Mouse (Mus musculus) cerebellum, adult 2 months (tissue): Measurements from ENCODE around the gene Slc7a14. TPM values are rescaled to one million over a fixed set of nuclear protein-coding genes. Genes with fewer than 3 reads are reported as not detected.

ENCODE experiments used
- DNase-seq, 2 experiments: peaks; one replicate each; pipeline ENCODE4 v3.0.0; 2021
- H3K27ac ChIP-seq: fragments of 200-500 bp; 2 replicates; pipeline ENCODE4 v1.5.1; 2012; ENCODE audit warnings: low read length, control low read depth, inconsistent platforms; ENCODE audit not compliant: insufficient read depth
- H3K27me3 ChIP-seq: fragments of 200-500 bp; 2 replicates; pipeline ENCODE4 v1.6.1; 2012; ENCODE audit warnings: inconsistent platforms, mild to moderate bottlenecking, low read length, moderate library complexity; ENCODE audit not compliant: control insufficient read depth, insufficient read depth
- H3K4me1 ChIP-seq: fragments of 200-500 bp; 2 replicates; pipeline ENCODE4 v1.6.1; 2011; ENCODE audit warnings: low read length; ENCODE audit not compliant: control insufficient read depth, insufficient read depth
- H3K4me3 ChIP-seq: fragments of 200-500 bp; replicated peaks from 2 replicates; pipeline ENCODE3; 2011; ENCODE audit warnings: mild to moderate bottlenecking, low read depth, low read length, control low read depth; ENCODE audit not compliant: insufficient read depth
- CTCF ChIP-seq: fragments of 200-500 bp; IDR thresholded peaks from 2 replicates; pipeline ENCODE4 v1.5.1; 2011; ENCODE audit warnings: low read depth, mild to moderate bottlenecking, control low read depth, low read length, moderate library complexity, borderline replicate concordance; ENCODE audit not compliant: insufficient read depth
- POLR2A ChIP-seq: fragments of 200-500 bp; IDR thresholded peaks from 2 replicates; pipeline ENCODE4 v1.6.1; 2011; ENCODE audit warnings: low read length, control low read depth, borderline replicate concordance; ENCODE audit not compliant: insufficient read depth
- WGBS: fragments of 180-500 bp; shearing (Covaris S2); methylation state at CpG from one replicate; pipeline ENCODE4 v1.1.7; 2018; 5-methylcytosine and 5-hydroxymethylcytosine counted together
- polyA plus RNA-seq: library from polyadenylated mRNA; depleted of rRNA; stranded (reverse); fragments of >200 nt; gene quantifications from 2 replicates; pipeline ENCODE4 v1.2.3, GENCODE M21; 2012

Gene Slc7a14
- polyA plus RNA-seq, 1 experiment: 30.0 TPM

- peaks cover 5% of the 10 kb centered on the region for H3K4me1 ChIP-seq
- no peak overlapping the region for H3K4me3 ChIP-seq
- H3K27me3 ChIP-seq: no peaks in the 10 kb centered on the region
- peak in 1 of 2 experiments; percentile 16 for DNase-seq
- TF ChIP-seq POLR2A (no peak), CTCF (no peak)
- 33% methylated on average over 10 of the region's 10 CpGs for WGBS
- H3K27ac ChIP-seq: no peak overlapping the region
Observed at GRCm38 (mm10) chr3:31191402-31191801, 118.8 kb downstream of the Slc7a14 start.

DNA sequence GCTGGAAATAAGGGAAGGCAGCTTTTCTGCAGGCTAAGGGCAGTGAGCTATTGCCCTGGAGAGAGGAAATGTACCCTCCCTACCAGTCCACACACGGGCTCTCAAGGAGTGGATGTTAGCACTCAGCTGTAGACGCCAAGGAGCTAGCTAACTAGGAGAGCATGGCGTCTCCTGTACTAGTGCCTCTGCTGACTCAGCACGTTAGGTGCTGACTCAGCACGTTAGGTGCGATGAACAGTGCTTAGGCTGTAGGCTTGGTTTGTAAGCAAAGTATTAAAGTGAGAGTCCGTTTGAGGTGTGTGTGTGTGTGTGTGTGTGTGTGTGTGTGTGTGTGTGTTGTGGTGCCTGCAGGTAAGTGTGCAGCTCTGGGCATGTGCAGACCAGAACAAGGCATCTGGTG is 119.8 kb downstream of the Slc7a14 start:
- H3K4me3 ChIP-seq: no peak overlapping the region
- no peaks in the 10 kb centered on the region for H3K27me3 ChIP-seq
- H3K27ac ChIP-seq: 0 out of 2 replicates have a peak overlapping the region, but pooled peaks have one; percentile 13
- H3K4me1 ChIP-seq: peaks cover 5% of the 10 kb centered on the region
- no peak for TF ChIP-seq CTCF
- no peak for TF ChIP-seq POLR2A
- WGBS: 91% methylated on average over 7 of the region's 7 CpGs
- no peak for DNase-seq

GRCm38 (mm10) chr3:31166365-31166871 is 143.8 kb downstream of the Slc7a14 start:
- no peaks in the 10 kb centered on the region for H3K27me3 ChIP-seq
- peak; percentile 9 to 35 for DNase-seq
- no peak overlapping the region for H3K4me3 ChIP-seq
- peak overlapping the region; percentile 69; the same call in 1 of the 2 replicates for H3K27ac ChIP-seq
- TF ChIP-seq POLR2A (no peak), CTCF (no peak)
- WGBS: 26% methylated on average over 12 of the region's 12 CpGs
- no peaks in the 10 kb centered on the region for H3K4me1 ChIP-seq

- DNase-seq: no peak
- no peak for TF ChIP-seq CTCF
- no peak for TF ChIP-seq POLR2A
- Histone ChIP-seq H3K27me3 (no peaks in the 10 kb centered on the region), H3K4me1 (no peaks in the 10 kb centered on the region), H3K4me3 (no peak overlapping the region), H3K27ac (peak overlapping the region; percentile 50; the same call in 1 of the 2 replicates)
- 40% methylated on average over 3 of the region's 3 CpGs for WGBS
Observed at GRCm38 (mm10) chr3:31165803-31166202, 144.4 kb downstream of the Slc7a14 start.

- TF ChIP-seq CTCF: no peak
- no peak for TF ChIP-seq POLR2A
- H3K27ac ChIP-seq: no peak overlapping the region; the same call in 1 of the 2 replicates
- DNase-seq: no peak
Observed at GRCm38 (mm10) chr3:31162860-31163259, 147.3 kb downstream of the Slc7a14 start.

DNA sequence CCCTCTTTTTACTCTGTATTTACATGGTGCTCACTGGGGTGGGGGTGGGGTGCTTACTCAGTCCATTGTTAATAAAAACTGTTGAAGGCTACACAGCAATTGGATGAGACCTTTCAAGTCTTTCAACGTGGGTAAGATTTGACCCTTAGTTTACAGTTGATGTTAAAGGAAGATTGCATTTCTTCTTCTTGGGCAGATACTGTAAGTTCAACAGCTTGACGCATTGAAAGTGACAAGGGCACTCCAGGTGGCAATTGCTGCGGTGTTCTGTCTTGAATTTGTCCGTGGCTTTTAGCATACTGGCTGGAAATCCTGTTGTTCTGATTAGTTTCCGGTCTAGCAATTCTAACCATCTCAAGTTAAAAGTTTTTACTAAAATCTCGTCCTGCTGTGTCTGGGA is 148.8 kb downstream of the Slc7a14 start:
- DNase-seq: no peak
- no peak overlapping the region for H3K4me3 ChIP-seq
- TF ChIP-seq POLR2A (no peak), CTCF (no peak)

More at GRCm38 (mm10) chr3:31162860-31163259, 147.3 kb downstream of the Slc7a14 start:
- no peaks in the 10 kb centered on the region for H3K27me3 ChIP-seq
- H3K4me3 ChIP-seq: no peak overlapping the region
- no peaks in the 10 kb centered on the region for H3K4me1 ChIP-seq
- WGBS: 68% methylated on average over 14 of the region's 14 CpGs

DNA sequence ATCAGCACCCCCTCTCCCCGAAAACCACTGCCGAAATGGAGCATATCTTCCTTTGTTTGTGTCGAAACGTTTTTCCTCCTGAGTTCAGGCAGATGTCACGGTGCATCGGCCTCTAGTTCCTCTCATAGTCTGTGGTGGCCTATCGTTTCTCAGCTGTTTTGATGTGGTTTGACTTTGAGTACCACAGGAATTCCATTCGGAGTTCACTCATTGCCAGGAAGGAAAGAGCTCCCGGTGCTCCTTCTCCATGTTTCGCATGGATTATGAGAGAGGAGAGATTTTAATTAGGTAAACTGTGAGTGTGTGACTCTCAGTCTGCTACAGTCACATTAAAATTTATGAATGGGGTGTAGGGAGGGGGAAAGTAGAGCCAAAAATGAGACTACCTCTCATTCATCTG is 150.1 kb downstream of the Slc7a14 start:
- H3K4me1 ChIP-seq: peaks cover 7% of the 10 kb centered on the region
- H3K27me3 ChIP-seq: no peaks in the 10 kb centered on the region
- H3K4me3 ChIP-seq: no peak overlapping the region
- WGBS: 70% methylated on average over 10 of the region's 10 CpGs
- H3K27ac ChIP-seq: no peak overlapping the region
- no peak for DNase-seq
- TF ChIP-seq POLR2A: no peak
- TF ChIP-seq CTCF: no peak

More for the DNA sequence above, 148.8 kb downstream of the Slc7a14 start:
- Histone ChIP-seq H3K4me1 (no peaks in the 10 kb centered on the region), H3K27ac (no peak overlapping the region), H3K27me3 (no peaks in the 10 kb centered on the region)
- 11% methylated on average over 6 of the region's 6 CpGs for WGBS

GRCm38 (mm10) chr3:31157776-31158175 is 152.4 kb downstream of the Slc7a14 start:
- 53% methylated on average over 15 of the region's 15 CpGs for WGBS

More at GRCm38 (mm10) chr3:31157776-31158175, 152.4 kb downstream of the Slc7a14 start:
- DNase-seq: no peak
- TF ChIP-seq POLR2A (no peak), CTCF (no peak)
- Histone ChIP-seq H3K4me1 (peaks cover 7% of the 10 kb centered on the region), H3K27me3 (no peaks in the 10 kb centered on the region), H3K4me3 (no peak overlapping the region), H3K27ac (no peak overlapping the region)
